Mouse (Mus musculus): ENCODE measurements around the gene Pcyt2.

The Pcyt2 gene

GRCm38 (mm10) chr11:120617519-120618112 lies at the start of gene Pcyt2:
TSS of gene Pcyt2 (minus strand) at chr11:120617936.
- peak; percentile 92 for DNase-seq (ENCODE audit: low spot score)

- DNase-seq (ENCODE audit: low spot score), result no peak
These were observed 48.9 kb upstream of the Pcyt2 start for GRCm38 (mm10) chr11:120666617-120667016.

- no peak for DNase-seq (ENCODE audit: low spot score)
These were observed 47.7 kb upstream of the Pcyt2 start for GRCm38 (mm10) chr11:120665406-120665805.

GRCm38 (mm10) chr11:120663714-120664113 lies 46.0 kb upstream of the Pcyt2 start:
- DNase-seq (ENCODE audit: low spot score), result no peak

- no peak for DNase-seq (ENCODE audit: low spot score)
These were observed 45.0 kb upstream of the Pcyt2 start for GRCm38 (mm10) chr11:120662759-120663158.

- no peak for DNase-seq (ENCODE audit: low spot score)
These were observed 43.3 kb upstream of the Pcyt2 start, which contains the start of gene Notum for GRCm38 (mm10) chr11:120661076-120661460. TSS of gene Notum (minus strand) at chr11:120661175.

- peak; percentile 29 for DNase-seq (ENCODE audit: low spot score)
These were observed 42.8 kb upstream of the Pcyt2 start for GRCm38 (mm10) chr11:120660301-120661075.

GRCm38 (mm10) chr11:120659509-120660300 lies 42.0 kb upstream of the Pcyt2 start:
- DNase-seq (ENCODE audit: low spot score), result no peak

GRCm38 (mm10) chr11:120658876-120659410 lies 41.2 kb upstream of the Pcyt2 start:
- DNase-seq (ENCODE audit: low spot score), result peak; percentile 53

- no peak for DNase-seq (ENCODE audit: low spot score)
These were observed 39.6 kb upstream of the Pcyt2 start for GRCm38 (mm10) chr11:120657301-120657700.

GRCm38 (mm10) chr11:120654741-120655140 lies 37.0 kb upstream of the Pcyt2 start:
- DNase-seq (ENCODE audit: low spot score), result no peak

- no peak for DNase-seq (ENCODE audit: low spot score)
These were observed 34.1 kb upstream of the Pcyt2 start for GRCm38 (mm10) chr11:120651872-120652271.

- peak; percentile 59 for DNase-seq (ENCODE audit: low spot score)
These were observed 30.3 kb upstream of the Pcyt2 start, which contains the start of gene Myadml2 for GRCm38 (mm10) chr11:120648001-120648476. TSS of gene Myadml2 (minus strand) at chr11:120648158.

GRCm38 (mm10) chr11:120647047-120647830 lies 29.5 kb upstream of the Pcyt2 start:
- DNase-seq (ENCODE audit: low spot score), result no peak

GRCm38 (mm10) chr11:120643601-120643987 lies 25.9 kb upstream of the Pcyt2 start, which contains the start of gene Pycr1:
TSS of gene Pycr1 (minus strand) at chr11:120643769.
- peak; percentile 94 for DNase-seq (ENCODE audit: low spot score)

- DNase-seq (ENCODE audit: low spot score), result no peak
These were observed 25.3 kb upstream of the Pcyt2 start for GRCm38 (mm10) chr11:120642939-120643600.

- DNase-seq (ENCODE audit: low spot score), result no peak
These were observed 24.1 kb upstream of the Pcyt2 start for GRCm38 (mm10) chr11:120641869-120642268.

- DNase-seq (ENCODE audit: low spot score), result no peak
These were observed 23.5 kb upstream of the Pcyt2 start for GRCm38 (mm10) chr11:120641255-120641654.

GRCm38 (mm10) chr11:120634810-120635209 lies 17.1 kb upstream of the Pcyt2 start:
- DNase-seq (ENCODE audit: low spot score), result no peak

- DNase-seq (ENCODE audit: low spot score), result peak; percentile 95
These were observed 16.0 kb upstream of the Pcyt2 start, which contains the start of gene Mafg for GRCm38 (mm10) chr11:120633520-120634343. TSS of gene Mafg (minus strand) at chr11:120633600.

Data from yolk sac, embryonic 10.5 days (tissue).